ENCODE assay signal across 29 mouse cellular contexts in the genomic region with DNA sequence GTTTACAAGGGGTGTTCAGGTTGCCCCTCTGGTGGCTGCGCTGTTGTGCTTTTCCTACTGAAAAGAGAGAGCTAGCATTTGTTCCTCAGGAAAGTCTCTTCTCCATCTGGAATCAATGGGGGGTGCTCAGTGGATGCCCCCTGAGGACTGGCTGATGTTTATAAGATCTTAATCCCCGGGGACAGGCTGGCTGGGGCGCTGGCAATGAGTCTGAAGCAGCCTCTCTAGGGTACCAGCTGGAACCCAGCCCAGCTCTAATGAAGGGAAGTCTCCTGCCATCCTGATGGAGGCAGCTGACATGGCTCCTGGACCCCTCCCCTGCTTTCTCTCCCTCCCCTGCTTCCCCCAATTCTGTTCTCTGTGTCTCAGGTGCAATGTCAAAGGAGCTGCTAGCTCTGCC.
DNase-seq lines count a peak whose midpoint lies in the region; ATAC-seq lines count a peak whose summit lies in the region.
"Had no signal": no experiment of that assay in that cellular context is flagged by ENCODE, and none has a peak within 500 bp of the region (broad histone marks: within the 10 kb centered on the region; RNA-seq: fewer than 3 reads in every experiment).

No protein-coding gene starts in this region.

- ATAC-seq in forebrain, embryonic 12.5 days (ENCODE audit: low FRiP score) = no peak
- ATAC-seq in midbrain, embryonic 14.5 days (ENCODE audit: low FRiP score, low TSS enrichment) = no peak
- no peak for ATAC-seq in midbrain, embryonic 15.5 days (replicated peaks)
- ATAC-seq in forebrain, embryonic 16.5 days = peak; percentile 78
- ATAC-seq: hindbrain, postnatal 0 days; intestine, embryonic 15.5 days; Patski had no signal

- WGBS in forebrain, embryonic 10.5 days = 44% methylated on average over 3 of the region's 3 CpGs
- 36% methylated on average over 3 of the region's 3 CpGs for WGBS in forebrain, embryonic 12.5 days
- WGBS in midbrain, embryonic 14.5 days = 36% methylated on average over 3 of the region's 3 CpGs
- WGBS in midbrain, embryonic 15.5 days = 28% methylated on average over 3 of the region's 3 CpGs
- 42% methylated on average over 3 of the region's 3 CpGs for WGBS in embryonic facial prominence, embryonic 10.5 days
- WGBS in forebrain, embryonic 16.5 days = 20% methylated on average over 3 of the region's 3 CpGs

- H3K9me3 ChIP-seq in forebrain, embryonic 10.5 days = no peaks in the 10 kb centered on the region
- H3K9me3 ChIP-seq in forebrain, embryonic 12.5 days = no peaks in the 10 kb centered on the region
- H3K9me3 ChIP-seq in midbrain, embryonic 14.5 days (ENCODE audit: control insufficient read depth, low read length) = no peaks in the 10 kb centered on the region
- no peaks in the 10 kb centered on the region for H3K9me3 ChIP-seq in midbrain, embryonic 15.5 days
- H3K9me3 ChIP-seq in embryonic facial prominence, embryonic 10.5 days = no peaks in the 10 kb centered on the region
- no peaks in the 10 kb centered on the region for H3K9me3 ChIP-seq in forebrain, embryonic 16.5 days (ENCODE audit: control insufficient read depth, low read length)
- H3K9me3 ChIP-seq: hindbrain, embryonic 10.5 days; intestine, embryonic 15.5 days had no signal

- H3K4me3 ChIP-seq in forebrain, embryonic 10.5 days = no peak overlapping the region
- no peak overlapping the region for H3K4me3 ChIP-seq in forebrain, embryonic 12.5 days (replicated peaks)
- no peak overlapping the region for H3K4me3 ChIP-seq in midbrain, embryonic 14.5 days (replicated peaks; ENCODE audit: low read depth, low read length)
- no peak overlapping the region for H3K4me3 ChIP-seq in midbrain, embryonic 15.5 days
- H3K4me3 ChIP-seq in embryonic facial prominence, embryonic 10.5 days = no peak overlapping the region
- no peak overlapping the region for H3K4me3 ChIP-seq in forebrain, embryonic 16.5 days (replicated peaks; ENCODE audit: low read length)
- H3K4me3 ChIP-seq: hindbrain, embryonic 10.5 days; intestine, embryonic 15.5 days had no signal

- no peak overlapping the region for H3K9ac ChIP-seq in forebrain, embryonic 12.5 days
- H3K9ac ChIP-seq in midbrain, embryonic 14.5 days (replicated peaks; ENCODE audit: low read length) = no peak overlapping the region
- no peak overlapping the region for H3K9ac ChIP-seq in midbrain, embryonic 15.5 days
- H3K9ac ChIP-seq in forebrain, embryonic 16.5 days (replicated peaks; ENCODE audit: low read depth, low read length) = no peak overlapping the region
- H3K9ac ChIP-seq: intestine, embryonic 15.5 days; liver, embryonic 14.5 days had no signal

- H3K27ac ChIP-seq in forebrain, embryonic 10.5 days = 0 out of 2 replicates have a peak overlapping the region, but pooled peaks have one; percentile 21
- no peak overlapping the region for H3K27ac ChIP-seq in forebrain, embryonic 12.5 days
- H3K27ac ChIP-seq in midbrain, embryonic 14.5 days (replicated peaks; ENCODE audit: low read depth, low read length) = 0 out of 2 replicates have a peak overlapping the region, but pooled peaks have one; percentile 3
- H3K27ac ChIP-seq in midbrain, embryonic 15.5 days = no peak overlapping the region
- H3K27ac ChIP-seq in embryonic facial prominence, embryonic 10.5 days (replicated peaks) = 0 out of 2 replicates have a peak overlapping the region, but pooled peaks have one; percentile 8
- H3K27ac ChIP-seq in forebrain, embryonic 16.5 days (ENCODE audit: low read length) = no peak overlapping the region
- H3K27ac ChIP-seq: hindbrain, embryonic 10.5 days; hindbrain, postnatal 0 days; intestine, embryonic 15.5 days; liver, embryonic 14.5 days; macrophage; stomach, postnatal 0 days had no signal

- H3K27me3 ChIP-seq in forebrain, embryonic 10.5 days (ENCODE audit: poor library complexity, severe bottlenecking) = no peaks in the 10 kb centered on the region
- H3K27me3 ChIP-seq in forebrain, embryonic 12.5 days = no peaks in the 10 kb centered on the region
- no peaks in the 10 kb centered on the region for H3K27me3 ChIP-seq in midbrain, embryonic 14.5 days (ENCODE audit: control insufficient read depth, insufficient read depth, low read length)
- H3K27me3 ChIP-seq in midbrain, embryonic 15.5 days (replicated peaks) = no peaks in the 10 kb centered on the region
- no peaks in the 10 kb centered on the region for H3K27me3 ChIP-seq in embryonic facial prominence, embryonic 10.5 days (replicated peaks; ENCODE audit: low read depth, poor library complexity, severe bottlenecking)
- no peaks in the 10 kb centered on the region for H3K27me3 ChIP-seq in forebrain, embryonic 16.5 days (replicated peaks; ENCODE audit: control insufficient read depth, insufficient read depth, low read length)
- H3K27me3 ChIP-seq: intestine, embryonic 15.5 days; Patski had no signal

- H3K36me3 ChIP-seq in forebrain, embryonic 10.5 days (replicated peaks) = no peaks in the 10 kb centered on the region
- H3K36me3 ChIP-seq in forebrain, embryonic 12.5 days (replicated peaks) = no peaks in the 10 kb centered on the region
- no peaks in the 10 kb centered on the region for H3K36me3 ChIP-seq in midbrain, embryonic 14.5 days (ENCODE audit: control insufficient read depth, insufficient read depth, low read length)
- no peaks in the 10 kb centered on the region for H3K36me3 ChIP-seq in midbrain, embryonic 15.5 days (replicated peaks)
- no peaks in the 10 kb centered on the region for H3K36me3 ChIP-seq in embryonic facial prominence, embryonic 10.5 days (replicated peaks)
- no peaks in the 10 kb centered on the region for H3K36me3 ChIP-seq in forebrain, embryonic 16.5 days (ENCODE audit: control insufficient read depth, insufficient read depth)
- H3K36me3 ChIP-seq: G1E; hindbrain, embryonic 10.5 days; intestine, embryonic 15.5 days had no signal

- 0 out of 2 replicates have a peak, but pooled peaks cover 4% of the 10 kb centered on the region for H3K4me1 ChIP-seq in forebrain, embryonic 10.5 days
- 0 out of 2 replicates have a peak, but pooled peaks cover 9% of the 10 kb centered on the region for H3K4me1 ChIP-seq in forebrain, embryonic 12.5 days
- no peaks in the 10 kb centered on the region for H3K4me1 ChIP-seq in midbrain, embryonic 14.5 days (ENCODE audit: control insufficient read depth, insufficient read depth, low read length)
- 0 out of 2 replicates have a peak, but pooled peaks cover 3% of the 10 kb centered on the region for H3K4me1 ChIP-seq in midbrain, embryonic 15.5 days
- H3K4me1 ChIP-seq in embryonic facial prominence, embryonic 10.5 days = 0 out of 2 replicates have a peak, but pooled peaks cover 6% of the 10 kb centered on the region
- H3K4me1 ChIP-seq in forebrain, embryonic 16.5 days (replicated peaks; ENCODE audit: control insufficient read depth, insufficient read depth, low read length) = peaks cover 10% of the 10 kb centered on the region
- H3K4me1 ChIP-seq: hindbrain, embryonic 10.5 days; intestine, embryonic 15.5 days had no signal

- no peak overlapping the region for H3K4me2 ChIP-seq in forebrain, embryonic 12.5 days
- no peak overlapping the region for H3K4me2 ChIP-seq in midbrain, embryonic 14.5 days (ENCODE audit: low read length)
- H3K4me2 ChIP-seq in midbrain, embryonic 15.5 days = no peak overlapping the region
- no peak overlapping the region for H3K4me2 ChIP-seq in forebrain, embryonic 16.5 days (ENCODE audit: low read length)
- H3K4me2 ChIP-seq: intestine, embryonic 15.5 days had no signal

- DNase-seq in forebrain, embryonic 10.5 days (ENCODE audit: extremely low spot score, low spot score) = no peak
- DNase-seq in midbrain, embryonic 14.5 days = peak; percentile 51
- no peak for DNase-seq in embryonic facial prominence, embryonic 10.5 days (ENCODE audit: low spot score)
- no peak for DNase-seq in kidney, adult 8-10 months
- no peak for DNase-seq in frontal cortex, adult 2 months (ENCODE audit: extremely low spot score in 1 of 2, low spot score in 1 of 2)
- DNase-seq: adrenal gland, postnatal 10 days; cerebellum, adult 11 months; cerebellum, adult 9-11 months; heart, postnatal 14 days; kidney, adult 9 months; kidney, postnatal 10 days; layer of hippocampus, adult 9-11 months; liver; lung, adult 2 months; lung, postnatal 10 days; right cerebral cortex, postnatal 4 days; thymus, adult 2 months; thymus, postnatal 36 days had no signal

Comparison
In these comparisons a context has a peak if more than half of its experiments do, and no peak if none do; other contexts are left out.
1. H3K27ac ChIP-seq: peak in forebrain, embryonic 10.5 days (single experiment), midbrain, embryonic 14.5 days (single experiment) and embryonic facial prominence, embryonic 10.5 days (single experiment); none in forebrain, embryonic 12.5 days (single experiment), midbrain, embryonic 15.5 days (single experiment) and forebrain, embryonic 16.5 days (single experiment).